Mouse (Mus musculus) myocyte (in vitro differentiated cells): ENCODE measurements at regions not wholly inside any gene's neighbourhood (a gene's known extent, or its start where the extent isn't known, plus 50 kb on each side); places are given as distances from the start of the nearest gene placed in this dataset.

Experiments
- CEBPB ChIP-seq: IDR thresholded peaks from 2 replicates; pipeline ENCODE4 v1.6.1; 2011; ENCODE audit warnings: mild to moderate bottlenecking, moderate library complexity; ENCODE audit not compliant: poor library complexity, insufficient read depth, severe bottlenecking
- E2F4 ChIP-seq: IDR thresholded peaks from one replicate; pipeline ENCODE4 v1.6.1; 2011; ENCODE audit warnings: mild to moderate bottlenecking, control low read depth, moderate library complexity; ENCODE audit not compliant: insufficient read depth
- MAX ChIP-seq: IDR thresholded peaks from one replicate; pipeline ENCODE4 v1.6.1; 2011; ENCODE audit warnings: low read depth, mild to moderate bottlenecking, control low read depth
- MYOD1 ChIP-seq, 3 experiments: IDR thresholded peaks; one replicate each; pipeline ENCODE4 v1.6.1; 2011; ENCODE audit warnings: control low read depth in 2 of 3, low read depth in 2 of 3, mild to moderate bottlenecking in 2 of 3, moderate library complexity in 1 of 3; ENCODE audit not compliant: insufficient read length in 2 of 3, control insufficient read depth in 1 of 3
- MYOG ChIP-seq, 3 experiments: IDR thresholded peaks; one replicate each; pipeline ENCODE4 v1.6.1; 2011; ENCODE audit warnings: control low read depth in 2 of 3, low read depth in 2 of 3, mild to moderate bottlenecking in 2 of 3; ENCODE audit not compliant: insufficient read length in 2 of 3, control insufficient read depth in 1 of 3, insufficient read depth in 1 of 3
- POLR2A ChIP-seq: IDR thresholded peaks from one replicate; pipeline ENCODE4 v1.6.1; 2011; ENCODE audit warnings: low read depth, mild to moderate bottlenecking, control low read depth, moderate library complexity; ENCODE audit not compliant: insufficient read length
- POLR2AphosphoS2 ChIP-seq: IDR thresholded peaks from one replicate; pipeline ENCODE4 v1.6.1; 2011; ENCODE audit warnings: low read depth, control low read depth; ENCODE audit not compliant: insufficient read length
- REST ChIP-seq: IDR thresholded peaks from one replicate; pipeline ENCODE4 v1.6.1; 2011; ENCODE audit warnings: mild to moderate bottlenecking, control low read depth, moderate library complexity; ENCODE audit not compliant: insufficient read depth, insufficient read length
- SRF ChIP-seq: IDR thresholded peaks from one replicate; pipeline ENCODE4 v1.6.1; 2011; ENCODE audit warnings: low read depth; ENCODE audit not compliant: control insufficient read depth, insufficient read length
- TCF12 ChIP-seq: IDR thresholded peaks from one replicate; pipeline ENCODE4 v1.6.1; 2011; ENCODE audit warnings: mild to moderate bottlenecking, control low read depth; ENCODE audit not compliant: poor library complexity, insufficient read depth, severe bottlenecking
- TCF3 ChIP-seq: IDR thresholded peaks from one replicate; pipeline ENCODE4 v1.6.1; 2011; ENCODE audit warnings: low read depth, control low read depth; ENCODE audit not compliant: insufficient read length
- USF1 ChIP-seq: IDR thresholded peaks from one replicate; pipeline ENCODE4 v1.6.1; 2011; ENCODE audit warnings: low read depth, mild to moderate bottlenecking, control low read depth, moderate library complexity

DNA sequence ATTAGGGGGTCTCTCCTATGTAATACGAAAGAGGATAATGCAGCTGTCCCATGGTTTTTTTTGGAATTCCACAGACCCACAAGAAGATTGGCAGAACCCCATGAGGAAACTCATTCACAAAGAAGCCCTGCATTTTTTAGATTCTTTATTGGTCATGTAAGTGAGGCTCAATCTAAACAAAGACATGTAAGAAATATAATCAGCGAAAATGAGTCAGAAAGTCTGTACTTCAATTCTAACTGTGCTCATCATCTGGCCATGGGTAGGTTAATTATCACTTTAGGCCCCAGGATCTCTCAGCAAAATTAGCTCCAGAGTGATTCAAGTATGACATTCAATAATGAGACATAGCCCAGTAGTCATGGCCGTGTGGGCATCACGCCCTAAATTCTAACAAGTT lies 703.2 kb downstream of the A830018L16Rik start:
- TF ChIP-seq POLR2AphosphoS2 (no peak), TCF12 (no peak), POLR2A (no peak), MYOG (IDR thresholded peaks at IDR 0.05; ENCODE audit: control insufficient read depth in 1 of 3, insufficient read depth in 1 of 3, insufficient read length in 2 of 3, low read depth in 2 of 3) (no peak), REST (no peak), MYOD1 (IDR thresholded peaks at IDR 0.05; ENCODE audit: control insufficient read depth in 1 of 3, insufficient read length in 2 of 3, low read depth in 2 of 3) (no peak), MAX (no peak), USF1 (no peak), E2F4 (no peak), SRF (no peak), TCF3 (no peak), CEBPB (no peak)
